Mouse (Mus musculus) gastrocnemius, postnatal 36 days (tissue): ENCODE results near the gene Rsg1. TPM values are rescaled to one million over a fixed set of nuclear protein-coding genes. Genes with fewer than 3 reads are reported as not detected.
A peak's percentile ranks its signal among the peaks of the same experiment; 100 is the strongest.

ENCODE experiments used
- DNase-seq, 2 experiments: peaks; one replicate each; pipeline ENCODE4 v3.0.0; 2022
- intact Hi-C: fragments of 180-260 bp; cut with DNase I; formaldehyde crosslinking; loops from one replicate; pipeline ENCODE4 v1.15.1; 2025
- long read RNA-seq, 2 experiments: library from polyadenylated mRNA; stranded (forward); transcript quantifications; one replicate each; pipeline ENCODE4 v2.0.0; 2021
- total RNA-seq, 2 experiments: library from RNA; stranded (reverse); gene quantifications; 2 replicates each; pipeline ENCODE4 v1.2.3; 2021

Rsg1 gene
- total RNA-seq: not detected
- long read RNA-seq, experiment 1: 0 reads
- long read RNA-seq, experiment 2: 0 reads

DNA sequence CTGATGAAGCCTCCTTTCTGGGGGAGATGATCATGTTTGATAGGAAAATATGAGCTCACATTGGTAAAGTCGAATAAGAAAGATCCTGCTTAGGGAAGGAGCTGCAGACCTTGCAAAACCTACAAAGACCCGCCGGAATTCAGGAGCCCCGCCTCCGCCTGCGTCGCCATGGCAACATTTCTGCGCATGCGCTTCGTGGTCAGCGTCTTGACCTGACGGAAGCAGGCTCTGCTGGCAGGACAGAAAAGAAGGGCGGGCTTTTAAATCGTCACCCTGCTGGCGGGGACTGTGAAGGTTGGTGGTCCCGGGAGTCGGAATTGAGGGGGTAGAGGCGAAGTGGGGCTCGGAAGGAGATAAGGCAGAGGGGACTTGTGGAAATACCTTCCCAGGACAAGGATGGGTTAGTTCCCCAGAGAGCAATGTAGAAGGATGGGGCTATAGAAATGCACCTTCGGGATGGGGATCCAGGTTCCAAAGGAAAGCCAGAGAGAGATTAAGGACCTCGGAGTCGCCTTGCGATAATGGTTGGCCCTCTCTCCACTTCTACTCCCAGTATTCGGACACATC lies at the start of gene Rsg1:
Gene Rsg1 (plus strand): TSS at position 187 of the 567 bp plus-strand sequence.
- intact Hi-C loops: loop anchor here (5.0 kb wide), 1 partner anchor 72 kb away; no protein-coding TSS in a partner anchor
- peak; percentile 91 to 95 for DNase-seq

- intact Hi-C loops: no loop called here
- DNase-seq: no peak
These were observed 47.9 kb upstream of the Rsg1 start for GRCm38 (mm10) chr4:141165744-141166292.

- intact Hi-C loops: no loop called here
These were observed 46.6 kb upstream of the Rsg1 start for GRCm38 (mm10) chr4:141167156-141167555.

DNA sequence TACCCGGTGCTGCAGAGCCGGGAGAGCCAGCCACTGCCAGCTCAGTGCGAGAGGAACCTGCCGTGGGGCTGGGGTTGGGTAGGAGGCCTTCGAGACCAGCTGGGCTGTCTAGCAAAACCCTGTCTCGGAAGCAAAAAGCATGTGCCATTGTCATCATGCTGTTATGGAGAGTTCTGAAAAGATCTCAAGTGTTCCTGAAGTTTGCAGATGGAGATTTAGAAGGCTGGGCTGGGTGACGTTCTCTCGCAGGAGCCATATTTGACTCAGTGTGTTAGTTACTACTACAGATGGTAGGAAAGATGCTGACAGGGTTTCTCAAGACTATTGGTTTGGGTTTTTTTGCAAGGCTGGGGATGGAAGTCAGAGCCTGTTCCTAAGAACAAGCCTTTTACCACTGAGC lies 41.6 kb upstream of the Rsg1 start:
- intact Hi-C loops: no loop called here

More at GRCm38 (mm10) chr4:141167156-141167555, 46.6 kb upstream of the Rsg1 start:
- DNase-seq: no peak

GRCm38 (mm10) chr4:141175783-141176182 lies 38.0 kb upstream of the Rsg1 start:
- no peak for DNase-seq

More for the DNA sequence above, 41.6 kb upstream of the Rsg1 start:
- DNase-seq: no peak

DNA sequence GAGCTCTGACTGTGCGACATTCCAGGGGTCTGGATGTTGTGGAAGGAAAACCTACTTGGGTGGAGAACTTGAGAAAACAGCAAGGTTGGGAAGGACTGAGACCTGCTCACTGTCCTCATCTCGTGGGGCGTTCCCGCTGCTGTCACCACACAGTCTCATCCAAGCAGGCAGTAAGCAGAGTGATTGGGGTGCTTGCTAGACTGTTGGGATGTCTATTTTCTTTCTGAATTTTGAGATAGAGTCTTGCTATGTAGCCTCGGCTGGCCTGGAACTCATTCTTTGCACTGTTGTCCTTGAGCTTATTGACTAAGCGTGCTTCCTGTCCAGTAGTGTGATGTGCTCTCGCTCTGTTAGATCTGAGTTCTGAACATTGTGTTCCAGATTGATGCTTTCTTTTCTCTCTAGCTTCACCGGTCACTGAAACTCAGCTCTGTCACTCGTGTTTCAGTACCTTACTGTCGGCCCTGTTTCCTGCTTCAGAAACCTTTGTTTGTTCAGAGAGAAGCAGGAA lies 37.4 kb upstream of the Rsg1 start:
- intact Hi-C loops: no loop called here
- no peak for DNase-seq

More at GRCm38 (mm10) chr4:141175783-141176182, 38.0 kb upstream of the Rsg1 start:
- intact Hi-C loops: no loop called here

DNA sequence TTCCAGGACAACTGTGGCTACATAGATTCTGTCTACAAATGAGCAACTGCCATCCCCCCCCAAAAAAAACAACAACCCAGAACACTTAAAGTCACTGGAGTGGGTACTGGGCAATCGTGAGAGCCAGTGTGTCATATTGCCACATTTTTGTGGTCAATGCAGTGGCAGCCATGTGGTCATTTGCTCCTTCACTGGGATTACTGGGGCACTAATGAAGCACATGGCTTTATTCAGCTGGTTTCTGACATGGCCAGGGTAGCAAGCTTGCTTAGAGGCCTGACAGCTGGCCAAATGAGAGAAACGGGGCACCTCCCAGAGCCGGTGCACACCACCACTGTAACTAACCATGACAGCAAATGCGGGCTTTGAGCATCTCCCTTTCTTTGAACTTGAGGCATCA lies 35.3 kb upstream of the Rsg1 start:
- no peak for DNase-seq
- intact Hi-C loops: no loop called here

- intact Hi-C loops: no loop called here
- DNase-seq: no peak
These were observed 32.9 kb upstream of the Rsg1 start for GRCm38 (mm10) chr4:141180831-141181230.

GRCm38 (mm10) chr4:141181981-141182380 lies 31.8 kb upstream of the Rsg1 start:
- no peak for DNase-seq
- intact Hi-C loops: no loop called here

DNA sequence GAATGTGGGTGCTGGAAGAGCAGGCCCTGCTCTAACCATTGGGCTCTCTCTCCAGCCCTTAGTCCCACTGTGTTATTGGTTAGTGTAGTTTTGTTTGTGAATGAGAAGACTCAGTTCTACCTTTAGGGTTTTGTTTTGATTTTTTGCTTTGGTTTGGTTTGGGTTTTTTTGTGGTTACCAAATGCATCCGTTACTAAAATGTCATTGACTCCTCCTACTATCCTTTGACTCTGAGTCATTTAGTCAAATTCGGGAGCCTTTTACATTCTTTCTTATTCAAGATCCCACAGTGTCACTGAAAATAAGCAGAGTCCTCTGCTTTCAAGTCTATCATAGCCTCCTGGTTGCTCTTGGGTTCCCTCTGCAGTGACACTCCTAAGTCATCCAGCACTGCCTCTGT lies 29.8 kb upstream of the Rsg1 start:
- no peak for DNase-seq
- intact Hi-C loops: no loop called here

- DNase-seq: no peak
- intact Hi-C loops: no loop called here
These were observed 29.3 kb upstream of the Rsg1 start for GRCm38 (mm10) chr4:141184426-141184825.

GRCm38 (mm10) chr4:141186923-141187836 lies 26.6 kb upstream of the Rsg1 start:
- DNase-seq: no peak
- intact Hi-C loops: no loop called here

- DNase-seq: no peak
- intact Hi-C loops: no loop called here
These were observed 22.5 kb upstream of the Rsg1 start for GRCm38 (mm10) chr4:141191294-141191693.

- no peak for DNase-seq
- intact Hi-C loops: no loop called here
These were observed 19.2 kb upstream of the Rsg1 start for GRCm38 (mm10) chr4:141194553-141194952.

- no peak for DNase-seq
- intact Hi-C loops: no loop called here
These were observed 16.6 kb upstream of the Rsg1 start for GRCm38 (mm10) chr4:141196981-141197685.

GRCm38 (mm10) chr4:141197686-141198035 lies 16.1 kb upstream of the Rsg1 start:
- no peak for DNase-seq
- intact Hi-C loops: no loop called here

GRCm38 (mm10) chr4:141200906-141201305 lies 12.8 kb upstream of the Rsg1 start:
- intact Hi-C loops: loop anchor here (5.0 kb wide), 2 partner anchors 66 to 166 kb away; partner anchors contain the start of gene Fam131c
- no peak for DNase-seq

- no peak for DNase-seq
- intact Hi-C loops: loop anchor here (5.0 kb wide), 2 partner anchors 65 to 165 kb away; partner anchors contain the start of gene Fam131c
These were observed 11.6 kb upstream of the Rsg1 start for GRCm38 (mm10) chr4:141202192-141202591.

- no peak for DNase-seq
- intact Hi-C loops: loop anchor here (5.0 kb wide), 2 partner anchors 63 to 163 kb away; partner anchors contain the start of gene Fam131c
These were observed 9.1 kb upstream of the Rsg1 start for GRCm38 (mm10) chr4:141204580-141205061.

DNA sequence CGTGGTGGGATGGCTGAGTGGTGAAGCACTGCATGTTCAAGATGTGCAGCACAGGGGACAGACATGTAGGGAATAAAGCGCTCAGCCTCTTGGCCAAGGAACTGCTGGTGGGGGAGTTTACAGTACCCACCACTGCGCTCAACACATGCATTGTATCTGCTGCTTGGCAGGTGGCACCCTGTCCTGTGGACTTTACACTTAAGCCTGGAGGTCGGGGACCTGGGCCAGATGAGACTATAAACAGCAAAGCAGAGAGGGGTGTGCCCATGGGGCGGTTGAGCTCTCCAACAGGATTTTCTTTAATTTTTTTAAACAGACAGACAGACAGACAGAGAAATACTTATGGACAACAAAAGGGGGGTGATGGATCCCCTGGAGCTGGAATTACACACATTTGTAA lies 6.7 kb upstream of the Rsg1 start:
- DNase-seq: no peak
- intact Hi-C loops: no loop called here
